In the genomic region with DNA sequence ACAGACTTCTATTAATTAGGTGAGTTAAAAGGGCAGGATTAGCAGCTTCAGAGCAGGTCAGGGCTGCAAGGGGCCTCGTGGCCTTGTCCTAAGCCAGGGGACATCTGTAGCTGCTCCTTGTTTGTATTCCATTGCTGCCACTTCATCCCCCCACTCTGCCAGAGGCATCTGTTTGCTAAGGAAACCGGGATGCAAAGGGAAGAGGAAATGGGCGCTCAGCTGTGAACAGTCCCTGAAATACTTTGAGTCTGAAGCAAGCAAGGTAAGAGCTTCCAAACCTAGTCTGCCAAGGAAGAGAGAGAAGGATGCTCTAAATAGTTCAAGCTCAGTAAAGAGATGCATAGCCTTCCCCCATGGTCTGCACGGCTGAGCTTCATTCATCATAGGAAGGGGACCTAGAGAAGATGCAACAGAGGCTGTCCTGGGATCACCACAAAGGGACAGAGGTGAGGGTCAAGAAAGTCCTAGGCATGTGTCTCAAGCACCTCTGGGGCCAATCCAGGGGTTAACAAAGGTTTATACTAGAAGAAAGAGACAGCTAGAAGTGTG, we compare ENCODE assay signal across 17 mouse cellular contexts. TPM values are rescaled to one million over a fixed set of nuclear protein-coding genes. Genes with fewer than 3 reads are reported as not detected.
"Had no signal": no experiment of that assay in that cellular context is flagged by ENCODE, and none has a peak within 500 bp of the region (broad histone marks: within the 10 kb centered on the region; RNA-seq: fewer than 3 reads in every experiment).

No protein-coding gene starts in this region.

- ATAC-seq: intestine, postnatal 0 days; liver, embryonic 12.5 days; midbrain, embryonic 13.5 days; midbrain, embryonic 16.5 days had no signal

- H3K4me3 ChIP-seq: liver, embryonic 12.5 days; liver, embryonic 15.5 days; lung, embryonic 15.5 days; midbrain, embryonic 13.5 days had no signal

- H3K4me2 ChIP-seq: liver, embryonic 12.5 days; liver, embryonic 15.5 days; lung, embryonic 15.5 days; midbrain, embryonic 13.5 days had no signal

- H3K9ac ChIP-seq: liver, embryonic 12.5 days; liver, embryonic 15.5 days; lung, embryonic 15.5 days; midbrain, embryonic 13.5 days had no signal

- H3K9me3 ChIP-seq: liver, embryonic 12.5 days; liver, embryonic 15.5 days; lung, embryonic 15.5 days; midbrain, embryonic 13.5 days had no signal

- H3K27me3 ChIP-seq: liver, embryonic 12.5 days; liver, embryonic 15.5 days; lung, embryonic 15.5 days; midbrain, embryonic 13.5 days had no signal

- H3K27ac ChIP-seq: kidney, postnatal 0 days; liver, embryonic 12.5 days; liver, embryonic 15.5 days; lung, embryonic 15.5 days; macrophage; midbrain, embryonic 13.5 days; stomach, postnatal 0 days had no signal

- H3K36me3 ChIP-seq: liver, embryonic 12.5 days; liver, embryonic 15.5 days; lung, embryonic 15.5 days; midbrain, embryonic 13.5 days had no signal

- DNase-seq: kidney, postnatal 4 days; lung, adult 18-20 months; lung, postnatal 10 days; right cerebral cortex, postnatal 14 days; thymus, adult 2 months; thymus, postnatal 14 days; thymus, postnatal 4 days had no signal

RNA-seq across cellular contexts. Expression of a gene that starts 17.4 kb away (rescaled TPM):
- total RNA-seq: megakaryocyte, adult 5-6 weeks had no signal
- polyA plus RNA-seq: liver, embryonic 12.5 days; macrophage had no signal
